Mouse (Mus musculus): ENCODE results near the gene Iqgap3.

Iqgap3 gene

GRCm38 (mm10) chr3:88150061-88150998 is 68.6 kb downstream of the Iqgap3 start:
- peak; percentile 78 for DNase-seq (ENCODE audit: low spot score)

GRCm38 (mm10) chr3:88150999-88151364 is 69.2 kb downstream of the Iqgap3 start:
- no peak for DNase-seq (ENCODE audit: low spot score)

GRCm38 (mm10) chr3:88152056-88152455 is 70.3 kb downstream of the Iqgap3 start:
- peak; percentile 85 for DNase-seq (ENCODE audit: low spot score)

GRCm38 (mm10) chr3:88153290-88154011 is 71.7 kb downstream of the Iqgap3 start:
- no peak for DNase-seq (ENCODE audit: low spot score)

- no peak for DNase-seq (ENCODE audit: low spot score)
These were observed 72.5 kb downstream of the Iqgap3 start for GRCm38 (mm10) chr3:88154236-88154635.

GRCm38 (mm10) chr3:88156817-88157216 is 75.0 kb downstream of the Iqgap3 start:
- no peak for DNase-seq (ENCODE audit: low spot score)

- no peak for DNase-seq (ENCODE audit: low spot score)
These were observed 76.2 kb downstream of the Iqgap3 start for GRCm38 (mm10) chr3:88157771-88158597.

- DNase-seq (ENCODE audit: low spot score) = no peak
These were observed 77.2 kb downstream of the Iqgap3 start for GRCm38 (mm10) chr3:88158991-88159390.

- DNase-seq (ENCODE audit: low spot score) = no peak
These were observed 79.1 kb downstream of the Iqgap3 start for GRCm38 (mm10) chr3:88160856-88161255.

GRCm38 (mm10) chr3:88162259-88162658 is 80.5 kb downstream of the Iqgap3 start:
- DNase-seq (ENCODE audit: low spot score) = peak; percentile 71

- DNase-seq (ENCODE audit: low spot score) = no peak
These were observed 81.0 kb downstream of the Iqgap3 start for GRCm38 (mm10) chr3:88162811-88163210.

- DNase-seq (ENCODE audit: low spot score) = no peak
These were observed 82.1 kb downstream of the Iqgap3 start for GRCm38 (mm10) chr3:88163847-88164246.

GRCm38 (mm10) chr3:88164263-88164662 is 82.5 kb downstream of the Iqgap3 start:
- no peak for DNase-seq (ENCODE audit: low spot score)

GRCm38 (mm10) chr3:88166056-88166455 is 84.3 kb downstream of the Iqgap3 start:
- DNase-seq (ENCODE audit: low spot score) = no peak

- no peak for DNase-seq (ENCODE audit: low spot score)
These were observed 88.6 kb downstream of the Iqgap3 start for GRCm38 (mm10) chr3:88170361-88170760.

Data from layer of hippocampus, adult 11-12 months (tissue).